Mouse (Mus musculus): ENCODE data around the gene Itih4. TPM values are rescaled to one million over a fixed set of nuclear protein-coding genes. Genes with fewer than 3 reads are reported as not detected.

Gene Itih4
- polyA plus RNA-seq, 1 experiment, result not detected

DNA sequence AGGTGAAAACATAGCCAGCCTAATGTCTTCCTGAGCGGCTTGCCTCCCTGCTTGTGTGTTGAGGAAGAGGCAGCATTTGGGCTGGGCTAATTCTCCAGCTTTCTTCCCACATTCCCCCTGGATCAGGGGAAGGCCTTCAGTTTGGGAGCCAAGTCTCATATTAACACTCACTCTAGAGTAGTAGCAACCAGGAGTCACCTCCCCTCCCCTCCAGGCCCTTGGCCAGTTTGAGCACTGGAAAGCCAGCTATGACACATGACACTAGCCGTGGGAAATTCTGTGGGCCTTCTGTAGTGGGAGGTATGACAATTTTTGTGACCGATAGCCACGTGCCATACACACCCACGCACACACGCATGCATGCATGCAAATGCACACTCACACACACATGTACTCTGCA is 19.7 kb downstream of the Itih4 start:
- TF ChIP-seq GATA1 (IDR thresholded peaks at IDR 0.05; ENCODE audit: low read length), result no peak

DNA sequence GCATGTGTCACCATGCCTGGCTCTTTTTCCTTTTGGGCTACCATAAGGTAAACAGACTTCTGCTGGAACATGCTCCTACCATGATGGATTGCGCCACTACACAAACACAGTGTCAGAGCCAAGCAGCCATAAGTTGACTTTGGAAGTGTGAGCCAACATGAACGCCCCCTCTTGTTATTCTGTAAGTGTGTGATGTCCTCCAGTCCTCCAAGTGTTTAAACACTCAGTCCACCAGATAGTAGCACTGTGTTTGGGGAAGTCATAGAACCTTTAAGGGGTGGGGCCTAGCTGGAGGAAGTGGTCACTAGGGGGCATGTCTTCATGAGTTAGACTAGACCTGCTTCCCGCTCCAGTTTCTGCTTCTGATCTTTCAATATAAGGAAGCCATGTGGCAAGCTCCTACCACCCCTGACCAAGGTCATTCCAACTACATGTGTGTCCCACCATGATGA is 21.6 kb downstream of the Itih4 start:
- TF ChIP-seq GATA1 (IDR thresholded peaks at IDR 0.05; ENCODE audit: low read length), result no peak

GRCm38 (mm10) chr14:30911141-30911540 is 24.9 kb downstream of the Itih4 start:
- TF ChIP-seq GATA1 (IDR thresholded peaks at IDR 0.05; ENCODE audit: low read length), result no peak

- TF ChIP-seq GATA1 (IDR thresholded peaks at IDR 0.05; ENCODE audit: low read length), result no peak
These were observed 26.4 kb downstream of the Itih4 start for GRCm38 (mm10) chr14:30912641-30913040.

- no peak for TF ChIP-seq GATA1 (IDR thresholded peaks at IDR 0.05; ENCODE audit: low read length)
These were observed 27.1 kb downstream of the Itih4 start for GRCm38 (mm10) chr14:30913404-30913803.

GRCm38 (mm10) chr14:30916516-30916915 is 30.2 kb downstream of the Itih4 start:
- TF ChIP-seq GATA1 (IDR thresholded peaks at IDR 0.05; ENCODE audit: low read length), result no peak

- no peak for TF ChIP-seq GATA1 (IDR thresholded peaks at IDR 0.05; ENCODE audit: low read length)
These were observed 35.9 kb downstream of the Itih4 start for GRCm38 (mm10) chr14:30922053-30922670.

GRCm38 (mm10) chr14:30923375-30924105 is 37.3 kb downstream of the Itih4 start, which contains the start of gene Itih3:
Itih3 (minus strand) TSS chr14:30923760.
- TF ChIP-seq GATA1 (IDR thresholded peaks at IDR 0.05; ENCODE audit: low read length), result no peak

DNA sequence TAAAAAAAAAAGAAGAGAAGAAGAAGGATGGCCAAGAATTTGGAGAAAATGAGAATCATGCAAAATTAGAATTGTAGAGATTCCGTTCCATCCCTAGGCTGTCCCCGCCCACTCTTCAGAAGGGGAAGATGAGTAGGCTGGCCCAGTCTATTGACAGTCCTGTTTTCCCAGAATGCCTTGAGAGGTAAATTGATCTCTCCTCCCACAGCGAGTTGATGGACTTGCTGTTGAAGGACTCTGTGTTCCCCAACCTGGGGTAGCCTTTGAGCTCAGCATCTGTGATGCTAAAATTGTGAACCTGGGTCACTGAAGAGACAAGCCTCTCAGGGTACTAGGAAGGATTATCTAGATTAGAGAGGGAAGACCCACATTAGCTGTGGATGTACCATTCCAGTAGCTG is 39.2 kb downstream of the Itih4 start:
- TF ChIP-seq GATA1 (IDR thresholded peaks at IDR 0.05; ENCODE audit: low read length), result no peak

GRCm38 (mm10) chr14:30930386-30930785 is 44.1 kb downstream of the Itih4 start:
- no peak for TF ChIP-seq GATA1 (IDR thresholded peaks at IDR 0.05; ENCODE audit: low read length)

DNA sequence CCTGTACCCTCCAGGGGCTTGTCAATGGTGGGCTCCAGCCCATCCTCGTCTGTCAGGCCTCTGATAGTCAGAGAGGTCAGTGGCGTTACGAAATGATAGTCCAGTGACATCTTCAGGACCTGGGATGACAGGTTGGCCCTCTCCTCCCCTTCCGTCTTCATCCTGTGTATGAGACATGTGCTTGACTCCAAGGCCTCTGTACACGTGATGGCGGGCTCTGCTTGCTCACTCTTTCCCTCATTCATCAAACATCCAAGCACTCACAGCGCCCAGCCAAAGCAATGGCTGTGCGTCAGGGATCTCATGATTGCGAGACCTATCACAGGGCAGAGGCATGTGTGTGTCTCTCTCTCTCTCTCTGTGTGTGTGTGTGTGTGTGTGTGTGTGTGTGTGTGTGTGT is 47.1 kb downstream of the Itih4 start:
- no peak for TF ChIP-seq GATA1 (IDR thresholded peaks at IDR 0.05; ENCODE audit: low read length)

DNA sequence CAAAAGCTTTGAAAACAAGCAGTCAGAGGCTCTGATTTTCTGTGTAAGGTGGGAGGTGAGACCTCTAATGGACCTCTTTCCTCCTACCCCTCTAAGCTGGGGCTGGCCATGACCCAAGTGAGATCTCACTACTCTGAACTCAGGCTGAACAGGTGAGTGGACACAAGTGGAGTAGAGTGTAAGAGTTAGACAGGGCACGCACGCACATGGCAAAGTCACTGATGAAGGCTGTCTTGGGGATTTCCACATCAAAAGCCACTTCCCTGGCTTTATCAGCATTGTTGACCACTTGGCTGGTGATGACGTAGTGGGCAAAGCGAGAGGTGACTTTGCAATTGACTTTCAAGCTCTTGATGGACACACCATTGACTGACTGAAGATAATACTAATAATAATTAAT is 56.0 kb downstream of the Itih4 start:
- TF ChIP-seq GATA1 (IDR thresholded peaks at IDR 0.05; ENCODE audit: low read length), result no peak

GRCm38 (mm10) chr14:30943038-30943437 is 56.8 kb downstream of the Itih4 start, which contains the start of gene Itih1:
Itih1 (minus strand) TSS chr14:30943289.
- TF ChIP-seq GATA1 (IDR thresholded peaks at IDR 0.05; ENCODE audit: low read length), result no peak

GRCm38 (mm10) chr14:30943860-30944674 is 57.8 kb downstream of the Itih4 start:
- no peak for TF ChIP-seq GATA1 (IDR thresholded peaks at IDR 0.05; ENCODE audit: low read length)

DNA sequence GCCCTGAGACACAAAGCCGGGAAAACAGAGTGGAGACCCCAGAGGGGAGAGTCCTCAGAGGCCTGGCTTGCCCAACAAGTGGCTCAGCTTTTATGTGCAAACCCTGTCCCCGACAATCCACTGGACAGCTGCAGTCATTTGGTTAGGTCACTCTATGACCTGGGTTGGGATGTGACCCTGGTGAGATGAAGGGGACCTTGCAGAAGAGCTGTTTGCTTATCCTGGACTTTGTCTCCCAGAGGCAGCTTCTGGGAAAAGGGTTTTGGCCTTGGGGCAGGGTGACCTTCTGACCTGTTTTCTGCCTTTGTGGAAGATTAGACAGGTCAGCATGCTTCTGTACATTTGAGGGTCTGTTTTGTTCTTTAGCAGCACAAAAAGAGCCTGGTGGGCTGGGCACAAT is 58.5 kb downstream of the Itih4 start:
- no peak for TF ChIP-seq GATA1 (IDR thresholded peaks at IDR 0.05; ENCODE audit: low read length)

GRCm38 (mm10) chr14:30949986-30950385 is 63.7 kb downstream of the Itih4 start:
- no peak for TF ChIP-seq GATA1 (IDR thresholded peaks at IDR 0.05; ENCODE audit: low read length)

Measured in G1E-ER4 (cell line).